Comparison of ENCODE assay signal across 22 mouse cellular contexts in genomic region chr7:92566775-92567174, GRCm38 (mm10). TPM values are rescaled to one million over a fixed set of nuclear protein-coding genes. Genes with fewer than 3 reads are reported as not detected.
DNase-seq lines count a peak whose midpoint lies in the region; ATAC-seq lines count a peak whose summit lies in the region.
"Had no signal": no experiment of that assay in that cellular context is flagged by ENCODE, and none has a peak within 500 bp of the region (broad histone marks: within the 10 kb centered on the region; RNA-seq: fewer than 3 reads in every experiment).

No protein-coding gene starts in this region.

- H3K36me3 ChIP-seq in forebrain, embryonic 16.5 days (ENCODE audit: control insufficient read depth, insufficient read depth) = peaks cover 2% of the 10 kb centered on the region; the same call in 1 of the 2 replicates
- peaks cover 23% of the 10 kb centered on the region for H3K36me3 ChIP-seq in forebrain, embryonic 14.5 days (ENCODE audit: control insufficient read depth, insufficient read depth, low read length)
- H3K36me3 ChIP-seq in limb, embryonic 12.5 days = peaks cover 25% of the 10 kb centered on the region
- peaks cover 16% of the 10 kb centered on the region for H3K36me3 ChIP-seq in limb, embryonic 10.5 days
- no peaks in the 10 kb centered on the region for H3K36me3 ChIP-seq in intestine, embryonic 16.5 days (ENCODE audit: control insufficient read depth, insufficient read depth, low read length)

- H3K4me1 ChIP-seq in forebrain, embryonic 16.5 days (replicated peaks; ENCODE audit: control insufficient read depth, insufficient read depth, low read length) = peaks cover 6% of the 10 kb centered on the region
- peaks cover 4% of the 10 kb centered on the region for H3K4me1 ChIP-seq in forebrain, embryonic 14.5 days (ENCODE audit: control insufficient read depth, insufficient read depth, low read length)
- H3K4me1 ChIP-seq in limb, embryonic 12.5 days (replicated peaks) = peaks cover 13% of the 10 kb centered on the region
- peaks cover 5% of the 10 kb centered on the region; the same call in 1 of the 2 replicates for H3K4me1 ChIP-seq in limb, embryonic 10.5 days
- H3K4me1 ChIP-seq in intestine, embryonic 16.5 days (ENCODE audit: control insufficient read depth, insufficient read depth, low read length) = peaks cover 5% of the 10 kb centered on the region; the same call in 1 of the 2 replicates

- no peak for DNase-seq in forebrain, embryonic 14.5 days (ENCODE audit: low spot score)
- no peak for DNase-seq in limb, embryonic 10.5 days (ENCODE audit: low spot score)
- DNase-seq in yolk sac, embryonic 10.5 days (ENCODE audit: low spot score) = peak; percentile 7
- DNase-seq in adrenal gland, adult 18-20 months (ENCODE audit: low spot score in 2 of 2) = no peak
- no peak for DNase-seq in spleen, adult 18-20 months
- DNase-seq: adrenal gland, adult 8-10 months; adrenal gland, postnatal 25 days; cerebellum, adult 18-20 months; cerebellum, adult 9-10 months; cerebellum, postnatal 14 days; gastrocnemius, adult 2 months; gastrocnemius, postnatal 14 days; heart, adult 2 months; kidney, adult 2 months had no signal

- no peak overlapping the region for H3K4me3 ChIP-seq in forebrain, embryonic 16.5 days (replicated peaks; ENCODE audit: low read length)
- H3K4me3 ChIP-seq in forebrain, embryonic 14.5 days (ENCODE audit: low read depth, low read length) = no peak overlapping the region
- H3K4me3 ChIP-seq in limb, embryonic 12.5 days (replicated peaks) = no peak overlapping the region
- no peak overlapping the region for H3K4me3 ChIP-seq in limb, embryonic 10.5 days
- no peak overlapping the region for H3K4me3 ChIP-seq in intestine, embryonic 16.5 days (ENCODE audit: low read length)
- H3K4me3 ChIP-seq: gastrocnemius, adult 2 months; heart, adult 2 months; hindbrain, embryonic 12.5 days; hindbrain, embryonic 15.5 days had no signal

- H3K4me2 ChIP-seq in forebrain, embryonic 16.5 days (ENCODE audit: low read length) = no peak overlapping the region
- no peak overlapping the region for H3K4me2 ChIP-seq in forebrain, embryonic 14.5 days (ENCODE audit: low read length)
- no peak overlapping the region for H3K4me2 ChIP-seq in limb, embryonic 12.5 days
- H3K4me2 ChIP-seq in intestine, embryonic 16.5 days (ENCODE audit: low read depth, low read length) = no peak overlapping the region
- H3K4me2 ChIP-seq: heart, embryonic 11.5 days; hindbrain, embryonic 12.5 days; hindbrain, embryonic 15.5 days had no signal

- H3K9me3 ChIP-seq in forebrain, embryonic 16.5 days (ENCODE audit: control insufficient read depth, low read length) = no peaks in the 10 kb centered on the region
- H3K9me3 ChIP-seq in forebrain, embryonic 14.5 days (replicated peaks; ENCODE audit: control insufficient read depth, low read length) = no peaks in the 10 kb centered on the region
- H3K9me3 ChIP-seq in limb, embryonic 12.5 days = no peaks in the 10 kb centered on the region
- H3K9me3 ChIP-seq in limb, embryonic 10.5 days (replicated peaks) = no peaks in the 10 kb centered on the region
- H3K9me3 ChIP-seq in intestine, embryonic 16.5 days (ENCODE audit: control insufficient read depth, low read length) = no peaks in the 10 kb centered on the region
- H3K9me3 ChIP-seq: hindbrain, embryonic 12.5 days; hindbrain, embryonic 15.5 days had no signal

- ATAC-seq in forebrain, embryonic 16.5 days = no peak
- no peak for ATAC-seq in forebrain, embryonic 14.5 days
- no peak for ATAC-seq in limb, embryonic 12.5 days (ENCODE audit: insufficient number of reproducible peaks, insufficient read depth, low FRiP score, low TSS enrichment, low read depth)
- ATAC-seq in intestine, embryonic 16.5 days = peak; percentile 65
- ATAC-seq: CD4-positive, CD25-positive, alpha-beta regulatory T cell, adult 4 months had no signal

- no peaks in the 10 kb centered on the region for H3K27me3 ChIP-seq in forebrain, embryonic 16.5 days (replicated peaks; ENCODE audit: control insufficient read depth, insufficient read depth, low read length)
- H3K27me3 ChIP-seq in forebrain, embryonic 14.5 days (replicated peaks; ENCODE audit: control insufficient read depth, insufficient read depth, low read length) = no peaks in the 10 kb centered on the region
- no peaks in the 10 kb centered on the region for H3K27me3 ChIP-seq in limb, embryonic 12.5 days
- H3K27me3 ChIP-seq in limb, embryonic 10.5 days (ENCODE audit: low read depth, poor library complexity, severe bottlenecking) = no peaks in the 10 kb centered on the region
- H3K27me3 ChIP-seq in intestine, embryonic 16.5 days (replicated peaks; ENCODE audit: control insufficient read depth, insufficient read depth, low read length) = no peaks in the 10 kb centered on the region
- H3K27me3 ChIP-seq: hindbrain, embryonic 12.5 days; hindbrain, embryonic 15.5 days had no signal

- WGBS in forebrain, embryonic 16.5 days = 95% methylated on average over 1 of the region's 1 CpGs
- 86% methylated on average over 1 of the region's 1 CpGs for WGBS in forebrain, embryonic 14.5 days
- 73% methylated on average over 1 of the region's 1 CpGs for WGBS in limb, embryonic 12.5 days
- WGBS in limb, embryonic 10.5 days = 96% methylated on average over 1 of the region's 1 CpGs
- WGBS in intestine, embryonic 16.5 days = 71% methylated on average over 1 of the region's 1 CpGs

- no peak overlapping the region for H3K9ac ChIP-seq in forebrain, embryonic 16.5 days (replicated peaks; ENCODE audit: low read depth, low read length)
- no peak overlapping the region for H3K9ac ChIP-seq in forebrain, embryonic 14.5 days (ENCODE audit: low read length)
- H3K9ac ChIP-seq in limb, embryonic 12.5 days (replicated peaks) = no peak overlapping the region
- H3K9ac ChIP-seq in intestine, embryonic 16.5 days (ENCODE audit: low read depth, low read length) = no peak overlapping the region
- H3K9ac ChIP-seq: hindbrain, embryonic 12.5 days; hindbrain, embryonic 15.5 days had no signal

- H3K27ac ChIP-seq in forebrain, embryonic 16.5 days (ENCODE audit: low read length) = 0 out of 2 replicates have a peak overlapping the region, but pooled peaks have one; percentile 14
- H3K27ac ChIP-seq in forebrain, embryonic 14.5 days (ENCODE audit: low read depth, low read length) = no peak overlapping the region
- 0 out of 2 replicates have a peak overlapping the region, but pooled peaks have one; percentile 41 for H3K27ac ChIP-seq in limb, embryonic 12.5 days
- no peak overlapping the region for H3K27ac ChIP-seq in limb, embryonic 10.5 days
- peak overlapping the region; percentile 27; the same call in 1 of the 2 replicates for H3K27ac ChIP-seq in intestine, embryonic 16.5 days (ENCODE audit: low read length)
- H3K27ac ChIP-seq: gastrocnemius, adult 2 months; heart, adult 2 months; hindbrain, embryonic 12.5 days; hindbrain, embryonic 15.5 days had no signal

RNA-seq across cellular contexts. Expression of gene Ccdc90b, which starts 5.8 kb away (rescaled TPM):
- polyA plus RNA-seq in forebrain, embryonic 16.5 days (2015; fragmentation: Nextera tagmentation; extraction: Ambion mirVana) = 56.2 and 65.1 TPM in 2 replicates
- polyA plus RNA-seq in forebrain, embryonic 14.5 days (2014; fragmentation: Nextera tagmentation; extraction: Ambion mirVana) = 68.3 and 71.8 TPM in 2 replicates
- polyA plus RNA-seq in limb, embryonic 12.5 days (2016; fragmentation: Nextera tagmentation; extraction: Ambion mirVana) = 54.5 and 54.8 TPM in 2 replicates
- 47.5 and 49.1 TPM in 2 replicates for polyA plus RNA-seq in limb, embryonic 10.5 days (2016; fragmentation: Nextera tagmentation; extraction: Ambion mirVana)
- polyA plus RNA-seq in intestine, embryonic 16.5 days (2015; fragmentation: Nextera tagmentation; extraction: Ambion mirVana) = 42.5 and 43.9 TPM in 2 replicates
- total RNA-seq in adrenal gland, adult 18-20 months (2021) = 10 to 100 TPM; 36.6 to 46.4 TPM
- total RNA-seq: MEL had no signal

Comparison
In these comparisons a context has a peak if more than half of its experiments do, and no peak if none do; other contexts are left out.
1. H3K27ac ChIP-seq: peak in forebrain, embryonic 16.5 days (single experiment), limb, embryonic 12.5 days (single experiment) and intestine, embryonic 16.5 days (single experiment); none in forebrain, embryonic 14.5 days (single experiment) and limb, embryonic 10.5 days (single experiment).